Mouse (Mus musculus) heart, embryonic 11.5 days (tissue): Measurements from ENCODE around the gene Gm26965. TPM values are rescaled to one million over a fixed set of nuclear protein-coding genes. Genes with fewer than 3 reads are reported as not detected.
A peak's percentile ranks its signal among the peaks of the same experiment; 100 is the strongest.

Source experiments
- ATAC-seq: fragments of 200-750 bp; cut with Nextera tagmentation; replicated peaks from 2 replicates; pipeline ENCODE4 v1.8.0; 2017; ENCODE audit warnings: moderate library complexity; ENCODE audit not compliant: insufficient number of reproducible peaks, low FRiP score, low TSS enrichment
- H3K27ac ChIP-seq: fragments of 300-500 bp; sonication (generic); 2 replicates; pipeline ENCODE4 v1.5.1; 2014; ENCODE audit warnings: mild to moderate bottlenecking, low read depth, low read length
- H3K27me3 ChIP-seq: fragments of 300-500 bp; sonication (generic); 2 replicates; pipeline ENCODE4 v1.6.1; 2014; ENCODE audit warnings: mild to moderate bottlenecking, low read length, mixed read lengths; ENCODE audit not compliant: control insufficient read depth, insufficient read depth
- H3K36me3 ChIP-seq: fragments of 300-500 bp; sonication (generic); 2 replicates; pipeline ENCODE4 v1.6.1; 2014; ENCODE audit warnings: mild to moderate bottlenecking, low read length, moderate library complexity, mixed read lengths; ENCODE audit not compliant: control insufficient read depth, insufficient read depth
- H3K4me1 ChIP-seq: fragments of 300-500 bp; sonication (generic); 2 replicates; pipeline ENCODE4 v1.6.1; 2014; ENCODE audit warnings: low read length; ENCODE audit not compliant: control insufficient read depth, insufficient read depth
- H3K4me2 ChIP-seq: fragments of 300-500 bp; sonication (generic); 2 replicates; pipeline ENCODE4 v1.6.1; 2014; ENCODE audit warnings: mild to moderate bottlenecking, moderate library complexity
- H3K4me3 ChIP-seq: fragments of 300-500 bp; sonication (generic); 2 replicates; pipeline ENCODE4 v1.5.1; 2014; ENCODE audit warnings: low read depth, low read length
- H3K9ac ChIP-seq: fragments of 300-500 bp; sonication (generic); 2 replicates; pipeline ENCODE4 v1.6.1; 2014; ENCODE audit warnings: mild to moderate bottlenecking, low read depth, low read length, moderate library complexity
- H3K9me3 ChIP-seq: fragments of 300-500 bp; sonication (generic); replicated peaks from 2 replicates; pipeline ENCODE4 v1.6.1; 2016; ENCODE audit warnings: low read length; ENCODE audit not compliant: control insufficient read depth
- WGBS: fragments of 180-500 bp; shearing (Covaris S2); extraction: QIAGEN DNeasy Blood & Tissue Kit; methylation state at CpG from one replicate; pipeline ENCODE4 v1.1.7; 2014; ENCODE audit not compliant: insufficient replicate concordance; 5-methylcytosine and 5-hydroxymethylcytosine counted together
- polyA plus RNA-seq: library from polyadenylated mRNA; unstranded; fragments of >200 nt; fragmentation: Nextera tagmentation; extraction: Ambion mirVana; gene quantifications from 2 replicates; pipeline ENCODE4 v1.2.1, GENCODE M21; 2014

The Gm26965 gene
- polyA plus RNA-seq, 1 experiment from 2014 or later = not detected

- ATAC-seq = peak; percentile 92
- no peaks in the 10 kb centered on the region for H3K4me1 ChIP-seq
- H3K9me3 ChIP-seq = no peaks in the 10 kb centered on the region
- H3K27me3 ChIP-seq = no peaks in the 10 kb centered on the region
- 1% methylated on average over 20 of the region's 20 CpGs for WGBS
- H3K27ac ChIP-seq = no peak within 1 kb of the TSS
- H3K9ac ChIP-seq = peak within 1 kb of the TSS; percentile 77
- no peaks in the 10 kb centered on the region for H3K36me3 ChIP-seq
- peak within 1 kb of the TSS; percentile 66 for H3K4me3 ChIP-seq
- H3K4me2 ChIP-seq = peak within 1 kb of the TSS; percentile 77
Measured at GRCm38 (mm10) chr13:67451172-67452020, 74.6 kb downstream of the Gm26965 start, which contains the start of gene Zfp874a. Gene Zfp874a, minus strand, starts transcription at chr13:67451624.

Other genes starting within 250 kb of the Gm26965 start
- gene Zfp458, start 247.7 kb downstream of the Gm26965 start, polyA plus RNA-seq = 1.3 and 1.9 TPM in 2 replicates
- gene Zfp457, start 219.7 kb downstream of the Gm26965 start, polyA plus RNA-seq = 0.46 TPM in 1 of 2 replicates, not detected in the other
- 1.7 and 2.1 TPM in 2 replicates for gene Zfp595, start 193.6 kb downstream of the Gm26965 start, polyA plus RNA-seq
- gene Gm28044, start 165.6 kb downstream of the Gm26965 start, polyA plus RNA-seq = 0.31 and 1.1 TPM in 2 replicates
- gene Zfp953, start 165.5 kb downstream of the Gm26965 start, polyA plus RNA-seq = 1.1 and 1.3 TPM in 2 replicates
- 0.35 and 0.49 TPM in 2 replicates for gene Gm28041, start 150.4 kb downstream of the Gm26965 start, polyA plus RNA-seq
- gene Zfp456, start 150.3 kb downstream of the Gm26965 start, polyA plus RNA-seq = 1.2 TPM in 2 replicates
- gene Zfp429, start 126.3 kb downstream of the Gm26965 start, polyA plus RNA-seq = 2.9 and 3.1 TPM in 2 replicates
- 0.31 TPM in 1 of 2 replicates, not detected in the other for gene Zfp459, start 104.7 kb downstream of the Gm26965 start, polyA plus RNA-seq
- gene Zfp874a, start 74.5 kb downstream of the Gm26965 start, polyA plus RNA-seq = 6.2 and 6.4 TPM in 2 replicates
- 1.6 and 2.8 TPM in 2 replicates for gene Zfp874b, start 41.9 kb downstream of the Gm26965 start, polyA plus RNA-seq
- 9.3 and 10.7 TPM in 2 replicates for gene Zfp58, start 25.6 kb downstream of the Gm26965 start, polyA plus RNA-seq
- gene Zfp87, start within 50 bp of the Gm26965 start, polyA plus RNA-seq = 17.4 and 19.6 TPM in 2 replicates
- 8.8 and 12.5 TPM in 2 replicates for gene Zfp748, start 27.7 kb upstream of the Gm26965 start, polyA plus RNA-seq
- 3.0 and 3.1 TPM in 2 replicates for gene Zfp729b, start 83.6 kb upstream of the Gm26965 start, polyA plus RNA-seq
- 0.66 TPM in 1 of 2 replicates, not detected in the other for gene Gm49345, start 111.6 kb upstream of the Gm26965 start, polyA plus RNA-seq
- 1.5 and 2.1 TPM in 2 replicates for gene Zfp729a, start 111.6 kb upstream of the Gm26965 start, polyA plus RNA-seq
- 6.8 and 9.6 TPM in 2 replicates for gene Zfp738, start 160.9 kb upstream of the Gm26965 start, polyA plus RNA-seq
- 2.4 and 2.9 TPM in 2 replicates for gene Zfp65, start 203.0 kb upstream of the Gm26965 start, polyA plus RNA-seq
- gene Zfp85, start 229.1 kb upstream of the Gm26965 start, polyA plus RNA-seq = 3.6 and 4.7 TPM in 2 replicates